Mouse (Mus musculus): ENCODE data around the gene Dclk1.

- TF ChIP-seq GATA1 (IDR thresholded peaks at IDR 0.05; ENCODE audit: borderline replicate concordance, low read length): no peak
- no peak for TF ChIP-seq CTCF (IDR thresholded peaks at IDR 0.05; ENCODE audit: low read depth, low read length)
- TF ChIP-seq TAL1 (conservative IDR thresholded peaks at IDR 0.05; ENCODE audit: low read depth, low read length): no peak
- no peak for TF ChIP-seq POLR2AphosphoS5 (IDR thresholded peaks at IDR 0.05; ENCODE audit: insufficient replicate concordance, low read depth, low read length)
- no peak for TF ChIP-seq GATA2 (IDR thresholded peaks at IDR 0.05; ENCODE audit: borderline replicate concordance, low read depth, low read length)
Observed at GRCm38 (mm10) chr3:55451877-55452276, 209.7 kb downstream of the Dclk1 start.
